Mouse (Mus musculus) hindbrain, embryonic 10.5 days (tissue): ENCODE measurements at regions not wholly inside any gene's neighbourhood (a gene's known extent, or its start where the extent isn't known, plus 50 kb on each side); places are given as distances from the start of the nearest gene placed in this dataset.
A peak's percentile ranks its signal among the peaks of the same experiment; 100 is the strongest.
"Not testable (repeated sequence)": the region's sequence is repeated elsewhere in the genome, so short reads cannot be mapped to it uniquely, and the experiment has no call there.

ENCODE experiments used
- DNase-seq: peaks from one replicate; pipeline ENCODE4 v3.0.0-alpha.2; 2017; ENCODE audit warnings: low spot score
- H3K27ac ChIP-seq: fragments of 300-500 bp; sonication (generic); 2 replicates; pipeline ENCODE4 v1.5.1; 2016; ENCODE audit warnings: mild to moderate bottlenecking, moderate library complexity
- H3K27me3 ChIP-seq: fragments of 300-500 bp; sonication (generic); 2 replicates; pipeline ENCODE4 v1.6.1; 2016; ENCODE audit warnings: mild to moderate bottlenecking; ENCODE audit not compliant: poor library complexity, insufficient read depth, severe bottlenecking
- H3K36me3 ChIP-seq: fragments of 300-500 bp; sonication (generic); 2 replicates; pipeline ENCODE4 v1.6.1; 2016; ENCODE audit warnings: mild to moderate bottlenecking, moderate library complexity
- H3K4me1 ChIP-seq: fragments of 300-500 bp; sonication (generic); replicated peaks from 2 replicates; pipeline ENCODE4 v1.6.1; 2016; ENCODE audit warnings: mild to moderate bottlenecking
- H3K4me3 ChIP-seq: fragments of 300-500 bp; sonication (generic); 2 replicates; pipeline ENCODE4 v1.5.1; 2016; ENCODE audit warnings: mild to moderate bottlenecking, moderate library complexity
- H3K9me3 ChIP-seq: fragments of 300-500 bp; sonication (generic); 2 replicates; pipeline ENCODE4 v1.6.1; 2016; ENCODE audit warnings: mild to moderate bottlenecking, moderate library complexity
- WGBS: fragments of 180-500 bp; shearing (Covaris S2); methylation state at CpG from one replicate; pipeline ENCODE4 v1.1.7; 2016; 5-methylcytosine and 5-hydroxymethylcytosine counted together

DNA sequence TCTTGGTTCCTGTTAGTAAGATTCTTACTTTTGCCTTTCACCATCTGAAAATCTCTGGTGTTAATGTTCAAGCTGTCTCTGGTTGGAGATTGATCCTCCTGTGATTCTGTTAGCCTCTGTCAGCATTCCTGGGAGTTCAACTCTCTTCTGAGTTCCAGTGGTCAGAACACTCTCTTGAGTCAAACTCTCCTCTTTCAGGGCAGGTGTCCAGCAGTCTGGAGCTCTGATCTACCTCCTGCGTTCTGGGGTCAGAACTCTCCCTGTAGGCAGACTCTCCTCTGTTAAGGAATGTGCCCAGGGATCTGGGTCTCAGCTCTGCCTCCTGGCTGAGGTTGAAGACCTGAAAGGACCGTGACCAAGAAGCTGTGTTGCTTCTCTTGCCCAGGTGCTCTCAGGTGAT is 581.3 kb downstream of the H2al1n start:
- not testable (repeated sequence) for H3K4me3 ChIP-seq, H3K9me3 ChIP-seq, H3K4me1 ChIP-seq, DNase-seq, H3K27ac ChIP-seq, H3K27me3 ChIP-seq, H3K36me3 ChIP-seq
- 89% methylated on average over 2 of the region's 2 CpGs for WGBS

GRCm38 (mm10) chrX:14835862-14836261 is 624.9 kb downstream of the H2al1n start:
- Histone ChIP-seq H3K4me1 (0 out of 2 replicates have a peak, but pooled peaks cover 9% of the 10 kb centered on the region), H3K36me3 (no peaks in the 10 kb centered on the region), H3K4me3 (no peak overlapping the region), H3K9me3 (no peaks in the 10 kb centered on the region), H3K27me3 (no peaks in the 10 kb centered on the region), H3K27ac (no peak overlapping the region)
- no peak for DNase-seq
- 84% methylated on average over 4 of the region's 4 CpGs for WGBS

DNA sequence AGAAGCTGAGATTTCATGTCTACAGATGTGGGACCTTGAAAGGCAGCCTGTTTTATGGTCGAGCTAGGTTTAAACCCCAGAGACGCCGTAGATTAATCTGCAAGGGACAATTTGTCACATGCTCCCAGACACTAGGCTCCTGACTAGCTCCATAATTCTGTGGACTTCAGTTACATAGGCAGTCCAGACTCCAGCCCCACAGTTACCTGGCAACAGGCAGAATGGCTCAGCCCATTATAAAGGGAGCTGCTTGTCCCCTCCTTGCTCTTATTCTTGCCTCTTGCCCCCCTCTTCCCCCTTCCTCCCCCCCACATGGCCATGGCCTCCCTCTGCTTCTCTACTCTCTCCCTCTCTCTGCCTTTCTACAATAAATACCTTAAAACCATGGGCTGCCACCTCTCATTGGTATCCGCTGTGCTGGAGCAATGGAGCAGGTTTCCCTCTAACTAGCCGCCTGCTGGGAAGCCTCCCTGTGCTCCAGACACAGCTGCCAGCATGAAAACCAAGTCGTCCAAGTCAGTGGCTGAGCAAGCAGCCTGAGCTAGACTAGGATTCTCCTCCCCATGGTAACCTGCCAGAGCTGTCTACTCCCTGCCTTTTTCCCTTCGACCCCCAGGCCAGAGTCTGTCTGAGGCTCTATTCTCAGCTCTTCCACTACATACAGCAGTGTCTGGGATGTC is 628.9 kb downstream of the H2al1n start:
- peak; percentile 11 for DNase-seq
- H3K27ac ChIP-seq, result peak overlapping the region; percentile 40; the same call in 1 of the 2 replicates
- H3K4me3 ChIP-seq, result no peak overlapping the region
- no peaks in the 10 kb centered on the region for H3K27me3 ChIP-seq
- 42% methylated on average over 7 of the region's 7 CpGs for WGBS
- no peaks in the 10 kb centered on the region for H3K36me3 ChIP-seq
- H3K4me1 ChIP-seq, result 0 out of 2 replicates have a peak, but pooled peaks cover 9% of the 10 kb centered on the region
- H3K9me3 ChIP-seq, result no peaks in the 10 kb centered on the region

GRCm38 (mm10) chrX:14840420-14840757 is 629.4 kb downstream of the H2al1n start:
- 0 out of 2 replicates have a peak, but pooled peaks cover 9% of the 10 kb centered on the region for H3K4me1 ChIP-seq
- H3K27ac ChIP-seq, result peak overlapping the region; percentile 40; the same call in 1 of the 2 replicates
- H3K27me3 ChIP-seq, result no peaks in the 10 kb centered on the region
- no peak overlapping the region for H3K4me3 ChIP-seq
- DNase-seq, result no peak
- H3K9me3 ChIP-seq, result no peaks in the 10 kb centered on the region
- WGBS, result 62% methylated on average over 7 of the region's 7 CpGs
- H3K36me3 ChIP-seq, result no peaks in the 10 kb centered on the region

GRCm38 (mm10) chrX:14845353-14845752 is 634.4 kb downstream of the H2al1n start:
- DNase-seq, result no peak
- Histone ChIP-seq H3K4me3 (no peak overlapping the region), H3K9me3 (no peaks in the 10 kb centered on the region), H3K27me3 (no peaks in the 10 kb centered on the region), H3K4me1 (0 out of 2 replicates have a peak, but pooled peaks cover 1% of the 10 kb centered on the region), H3K27ac (no peak overlapping the region), H3K36me3 (no peaks in the 10 kb centered on the region)

- WGBS, result 84% methylated on average over 3 of the region's 3 CpGs
- Histone ChIP-seq H3K27me3 (no peaks in the 10 kb centered on the region), H3K27ac (no peak overlapping the region), H3K9me3 (no peaks in the 10 kb centered on the region), H3K36me3 (no peaks in the 10 kb centered on the region), H3K4me3 (no peak overlapping the region), H3K4me1 (no peaks in the 10 kb centered on the region)
- no peak for DNase-seq
Observed at GRCm38 (mm10) chrX:14884612-14885011, 673.7 kb downstream of the H2al1n start.
